Mouse (Mus musculus) small intestine, adult 2 months (tissue): ENCODE measurements around the gene Olfr1359.

Experiments used
- CTCF ChIP-seq: fragments of 200-500 bp; IDR thresholded peaks from 2 replicates; pipeline ENCODE4 v1.5.1; 2012; ENCODE audit warnings: low read depth, mild to moderate bottlenecking, control low read depth, inconsistent platforms, low read length, moderate library complexity, mixed read lengths; ENCODE audit not compliant: insufficient replicate concordance, insufficient read length; ENCODE audit errors: extremely low read depth
- POLR2A ChIP-seq: fragments of 200-500 bp; IDR thresholded peaks from 2 replicates; pipeline ENCODE4 v1.6.1; 2012; ENCODE audit warnings: low read depth, mild to moderate bottlenecking, control low read depth, inconsistent platforms, low read length, moderate library complexity

DNA sequence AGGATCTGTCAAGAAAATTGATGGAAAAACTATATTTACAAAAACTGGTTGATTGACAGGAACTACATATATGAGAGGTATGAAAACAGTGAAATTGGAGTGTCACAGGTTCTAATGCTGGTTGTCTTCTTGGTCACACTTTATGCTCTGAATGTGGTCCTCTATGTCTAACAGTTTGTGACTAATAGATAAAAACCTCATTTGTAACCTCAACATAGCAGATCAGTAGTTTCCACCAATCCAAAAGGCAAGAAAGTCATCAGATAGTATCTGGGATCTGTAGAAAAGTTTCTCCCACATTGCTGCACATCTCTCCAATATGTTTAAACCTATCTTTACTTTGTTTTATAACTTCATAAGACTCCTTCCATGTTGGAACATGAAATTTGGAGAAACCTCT lies 53.5 kb downstream of the Olfr1359 start:
- no peak for TF ChIP-seq CTCF
- TF ChIP-seq POLR2A: no peak
